Mouse (Mus musculus) myocyte (in vitro differentiated cells): ENCODE results near the gene 8030411F24Rik.
"Not testable (repeated sequence)": the region's sequence is repeated elsewhere in the genome, so short reads cannot be mapped to it uniquely, and the experiment has no call there.

Source experiments
- E2F4 ChIP-seq: IDR thresholded peaks from one replicate; pipeline ENCODE4 v1.6.1; 2011; ENCODE audit warnings: mild to moderate bottlenecking, control low read depth, moderate library complexity; ENCODE audit not compliant: insufficient read depth
- MAX ChIP-seq: IDR thresholded peaks from one replicate; pipeline ENCODE4 v1.6.1; 2011; ENCODE audit warnings: low read depth, mild to moderate bottlenecking, control low read depth
- MYOD1 ChIP-seq, 3 experiments: IDR thresholded peaks; one replicate each; pipeline ENCODE4 v1.6.1; 2011; ENCODE audit warnings: control low read depth in 2 of 3, low read depth in 2 of 3, mild to moderate bottlenecking in 2 of 3, moderate library complexity in 1 of 3; ENCODE audit not compliant: insufficient read length in 2 of 3, control insufficient read depth in 1 of 3
- POLR2A ChIP-seq: IDR thresholded peaks from one replicate; pipeline ENCODE4 v1.6.1; 2011; ENCODE audit warnings: low read depth, mild to moderate bottlenecking, control low read depth, moderate library complexity; ENCODE audit not compliant: insufficient read length
- POLR2AphosphoS2 ChIP-seq: IDR thresholded peaks from one replicate; pipeline ENCODE4 v1.6.1; 2011; ENCODE audit warnings: low read depth, control low read depth; ENCODE audit not compliant: insufficient read length
- REST ChIP-seq: IDR thresholded peaks from one replicate; pipeline ENCODE4 v1.6.1; 2011; ENCODE audit warnings: mild to moderate bottlenecking, control low read depth, moderate library complexity; ENCODE audit not compliant: insufficient read depth, insufficient read length
- TCF12 ChIP-seq: IDR thresholded peaks from one replicate; pipeline ENCODE4 v1.6.1; 2011; ENCODE audit warnings: mild to moderate bottlenecking, control low read depth; ENCODE audit not compliant: poor library complexity, insufficient read depth, severe bottlenecking
- USF1 ChIP-seq: IDR thresholded peaks from one replicate; pipeline ENCODE4 v1.6.1; 2011; ENCODE audit warnings: low read depth, mild to moderate bottlenecking, control low read depth, moderate library complexity

GRCm38 (mm10) chr2:148771397-148771796 is 10.4 kb upstream of the 8030411F24Rik start, which contains the start of gene Cst11:
- TF ChIP-seq POLR2A; POLR2AphosphoS2; MAX; MYOD1 (IDR thresholded peaks at IDR 0.05; ENCODE audit: control insufficient read depth in 1 of 3, insufficient read length in 2 of 3, low read depth in 2 of 3); REST; TCF12; USF1; E2F4: not testable (repeated sequence)
